Mouse (Mus musculus): Measurements from ENCODE around the gene Myoc. TPM values are rescaled to one million over a fixed set of nuclear protein-coding genes. Genes with fewer than 3 reads are reported as not detected.

Gene Myoc
- polyA plus RNA-seq, 1 experiment from 2014 or later: not detected

GRCm38 (mm10) chr1:162660276-162660860 is 21.4 kb downstream of the Myoc start:
- Histone ChIP-seq H3K27ac (no peak overlapping the region), H3K4me2 (no peak overlapping the region), H3K9ac (no peak overlapping the region), H3K4me3 (no peak overlapping the region), H3K27me3 (replicated peaks) (no peaks in the 10 kb centered on the region), H3K9me3 (no peaks in the 10 kb centered on the region), H3K36me3 (replicated peaks) (no peaks in the 10 kb centered on the region), H3K4me1 (peaks cover 4% of the 10 kb centered on the region; the same call in 1 of the 2 replicates)
- 89% methylated on average over 11 of the region's 11 CpGs for WGBS
- ATAC-seq (replicated peaks): no peak

- Histone ChIP-seq H3K27me3 (replicated peaks) (no peaks in the 10 kb centered on the region), H3K9me3 (no peaks in the 10 kb centered on the region), H3K36me3 (replicated peaks) (no peaks in the 10 kb centered on the region), H3K4me2 (peak overlapping the region; percentile 19; the same call in 1 of the 2 replicates), H3K9ac (no peak overlapping the region), H3K4me3 (no peak overlapping the region), H3K27ac (no peak overlapping the region), H3K4me1 (peaks cover 9% of the 10 kb centered on the region)
- WGBS: 10% methylated on average over 10 of the region's 10 CpGs
- ATAC-seq (replicated peaks): peak; percentile 98
Observed at GRCm38 (mm10) chr1:162664826-162665475, 26.0 kb downstream of the Myoc start.

DNA sequence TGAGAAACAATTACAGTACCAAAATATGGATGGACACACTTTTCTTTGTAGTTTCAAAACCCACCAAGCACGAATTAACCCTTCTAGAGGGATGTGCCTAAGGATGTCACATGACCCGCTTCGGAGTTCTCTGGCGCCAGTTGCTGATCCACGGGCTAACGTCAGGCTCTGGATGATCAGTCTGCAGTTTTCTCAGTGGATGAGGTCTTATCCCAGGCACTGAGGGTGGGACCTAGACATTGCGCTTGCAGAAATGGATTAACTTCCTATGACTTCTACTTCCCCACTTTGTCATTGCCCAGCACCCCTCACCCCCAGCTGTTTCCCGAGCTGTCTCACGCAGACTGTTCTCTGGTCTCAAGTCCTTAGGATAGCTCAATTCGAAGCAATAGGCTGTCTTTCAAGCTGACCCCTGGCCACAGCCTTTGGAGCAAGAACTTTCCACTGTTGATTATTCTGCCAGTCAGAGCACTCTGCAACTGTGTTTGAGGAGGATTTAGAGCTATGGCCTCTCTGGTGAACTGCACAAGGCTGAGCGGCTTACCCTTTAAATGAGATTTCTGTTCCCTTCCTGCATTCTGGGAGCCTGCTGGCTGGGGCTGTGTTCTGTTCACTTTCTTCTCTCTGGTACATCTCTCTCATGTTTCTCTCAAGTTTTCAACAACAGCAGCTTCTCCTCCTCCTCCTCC is 26.7 kb downstream of the Myoc start:
- H3K27me3 ChIP-seq (replicated peaks): no peaks in the 10 kb centered on the region
- 4% methylated on average over 11 of the region's 11 CpGs for WGBS
- ATAC-seq (replicated peaks): peak; percentile 84
- peaks cover 9% of the 10 kb centered on the region for H3K4me1 ChIP-seq
- H3K36me3 ChIP-seq (replicated peaks): 0 out of 2 replicates have a peak, but pooled peaks cover 3% of the 10 kb centered on the region
- peak overlapping the region; percentile 52 for H3K4me2 ChIP-seq
- peak overlapping the region; percentile 20 for H3K4me3 ChIP-seq
- no peaks in the 10 kb centered on the region for H3K9me3 ChIP-seq
- H3K27ac ChIP-seq: no peak overlapping the region
- no peak overlapping the region; the same call in 1 of the 2 replicates for H3K9ac ChIP-seq

GRCm38 (mm10) chr1:162693721-162694120 is 54.8 kb downstream of the Myoc start:
- Histone ChIP-seq H3K4me2 (no peak overlapping the region), H3K9me3 (no peaks in the 10 kb centered on the region), H3K27me3 (replicated peaks) (no peaks in the 10 kb centered on the region), H3K4me1 (no peaks in the 10 kb centered on the region), H3K4me3 (no peak overlapping the region), H3K36me3 (replicated peaks) (peaks cover 51% of the 10 kb centered on the region), H3K27ac (no peak overlapping the region), H3K9ac (no peak overlapping the region)
- WGBS: 83% methylated on average over 2 of the region's 2 CpGs
- ATAC-seq (replicated peaks): no peak

- Histone ChIP-seq H3K9me3 (no peaks in the 10 kb centered on the region), H3K27me3 (replicated peaks) (no peaks in the 10 kb centered on the region), H3K9ac (no peak overlapping the region), H3K4me3 (no peak overlapping the region), H3K4me1 (no peaks in the 10 kb centered on the region), H3K4me2 (no peak overlapping the region), H3K27ac (no peak overlapping the region), H3K36me3 (replicated peaks) (peaks cover 45% of the 10 kb centered on the region)
- no peak for ATAC-seq (replicated peaks)
- whole genome bisulfite sequencing: 97% methylated on average over 6 of the region's 6 CpGs
Observed at GRCm38 (mm10) chr1:162697866-162698265, 58.9 kb downstream of the Myoc start.

Small RNAs within 50 kb of the gene (microRNA-seq; reads per million reads assigned to microRNA genes)
- gene Gm27616: not detected

Other genes with a start within 250 kb of the Myoc start
- 55.7 and 67.6 TPM in 2 replicates for gene Dnm3, start 161.1 kb upstream of the Myoc start, polyA plus RNA-seq (2015; fragmentation: Nextera tagmentation; extraction: Ambion mirVana)
- 18.2 and 20.8 TPM in 2 replicates for gene Mettl13, start 90.6 kb upstream of the Myoc start, polyA plus RNA-seq (2015; fragmentation: Nextera tagmentation; extraction: Ambion mirVana)
- 72.0 and 75.4 TPM in 2 replicates for gene Vamp4, start 68.6 kb upstream of the Myoc start, polyA plus RNA-seq (2015; fragmentation: Nextera tagmentation; extraction: Ambion mirVana)
- not detected in 2 replicates for gene Myocos, start 19.1 kb downstream of the Myoc start, polyA plus RNA-seq (2015; fragmentation: Nextera tagmentation; extraction: Ambion mirVana)
- 142 and 158 TPM in 2 replicates for gene Prrc2c, start 101.4 kb downstream of the Myoc start, polyA plus RNA-seq (2015; fragmentation: Nextera tagmentation; extraction: Ambion mirVana)
- 0.19 and 0.27 TPM in 2 replicates for gene Fmo4, start 174.8 kb downstream of the Myoc start, polyA plus RNA-seq (2015; fragmentation: Nextera tagmentation; extraction: Ambion mirVana)
- gene Fmo1, start 227.5 kb downstream of the Myoc start, polyA plus RNA-seq (2015; fragmentation: Nextera tagmentation; extraction: Ambion mirVana): 23.3 and 32.1 TPM in 2 replicates

Data from midbrain, embryonic 15.5 days (tissue).